In the genomic region with DNA sequence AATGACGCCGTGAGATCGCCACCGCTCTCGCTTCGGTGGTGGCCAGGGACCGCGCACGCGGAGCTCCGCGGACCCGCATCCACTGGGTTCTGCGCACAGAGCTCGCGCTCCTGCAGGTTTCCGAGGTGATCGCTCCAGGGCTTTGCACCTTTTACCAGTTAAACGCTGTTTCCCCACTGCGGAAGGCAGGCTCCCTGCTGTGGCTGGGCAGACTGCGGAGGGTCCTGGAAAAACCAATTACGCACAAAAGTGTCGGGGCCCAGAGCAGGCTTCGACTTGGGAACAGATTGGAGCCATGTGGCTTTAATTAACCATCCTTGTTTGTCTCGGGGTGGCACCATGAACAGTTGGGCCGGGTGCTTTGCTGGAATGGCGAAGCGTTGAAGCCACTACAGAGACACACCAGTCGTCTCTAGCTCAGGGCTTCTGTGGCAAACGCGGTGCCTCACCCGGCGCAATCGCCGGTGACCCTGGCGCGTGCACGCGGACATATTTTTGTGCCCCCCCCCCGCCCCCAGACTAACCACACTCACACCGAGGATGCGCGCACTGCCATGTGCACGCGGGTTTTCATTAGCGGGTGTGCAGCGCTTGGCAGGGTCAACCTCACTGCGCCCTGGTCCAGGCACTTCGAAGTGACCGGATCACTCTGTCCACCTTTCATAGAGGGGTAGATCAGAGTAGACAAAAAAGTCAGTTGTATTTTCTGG, we compare ENCODE assay signal across 8 mouse cellular contexts. TPM values are rescaled to one million over a fixed set of nuclear protein-coding genes. Genes with fewer than 3 reads are reported as not detected.
DNase-seq lines count a peak whose midpoint lies in the region; ATAC-seq lines count a peak whose summit lies in the region.

No protein-coding gene starts in this region.

- H3K9me3 ChIP-seq in lung, embryonic 16.5 days (ENCODE audit: control insufficient read depth, low read length): no peaks in the 10 kb centered on the region
- no peaks in the 10 kb centered on the region for H3K9me3 ChIP-seq in heart, embryonic 12.5 days (replicated peaks)
- no peaks in the 10 kb centered on the region for H3K9me3 ChIP-seq in midbrain, embryonic 14.5 days (ENCODE audit: control insufficient read depth, low read length)

- peak overlapping the region; percentile 85 for H3K27ac ChIP-seq in lung, embryonic 16.5 days (ENCODE audit: low read length)
- H3K27ac ChIP-seq in brown adipose tissue, adult 24 weeks (replicated peaks; ENCODE audit: low read depth, low read length): peak overlapping the region; percentile 79
- H3K27ac ChIP-seq in heart, embryonic 12.5 days (ENCODE audit: poor library complexity, severe bottlenecking): peak overlapping the region; percentile 96
- H3K27ac ChIP-seq in midbrain, embryonic 14.5 days (replicated peaks; ENCODE audit: low read depth, low read length): no peak overlapping the region

- under 1% methylated on average over 50 of the region's 50 CpGs for WGBS in lung, embryonic 16.5 days
- WGBS in heart, embryonic 12.5 days: under 1% methylated on average over 50 of the region's 50 CpGs
- WGBS in midbrain, embryonic 14.5 days: under 1% methylated on average over 50 of the region's 50 CpGs

- peaks cover 4% of the 10 kb centered on the region; the same call in 1 of the 2 replicates for H3K36me3 ChIP-seq in lung, embryonic 16.5 days (ENCODE audit: control insufficient read depth, insufficient read depth, low read length)
- H3K36me3 ChIP-seq in heart, embryonic 12.5 days: peaks cover 33% of the 10 kb centered on the region
- H3K36me3 ChIP-seq in midbrain, embryonic 14.5 days (ENCODE audit: control insufficient read depth, insufficient read depth, low read length): no peaks in the 10 kb centered on the region

- H3K4me3 ChIP-seq in lung, embryonic 16.5 days (ENCODE audit: low read length): peak overlapping the region; percentile 75
- peak overlapping the region; percentile 82 for H3K4me3 ChIP-seq in brown adipose tissue, adult 24 weeks (ENCODE audit: insufficient read depth, low read depth, low read length)
- peak overlapping the region; percentile 86 for H3K4me3 ChIP-seq in heart, embryonic 12.5 days
- H3K4me3 ChIP-seq in midbrain, embryonic 14.5 days (replicated peaks; ENCODE audit: low read depth, low read length): peak overlapping the region; percentile 39

- H3K27me3 ChIP-seq in lung, embryonic 16.5 days (ENCODE audit: control insufficient read depth, insufficient read depth, low read depth, low read length): no peaks in the 10 kb centered on the region
- H3K27me3 ChIP-seq in heart, embryonic 12.5 days (replicated peaks): no peaks in the 10 kb centered on the region
- H3K27me3 ChIP-seq in midbrain, embryonic 14.5 days (ENCODE audit: control insufficient read depth, insufficient read depth, low read length): peaks cover 40% of the 10 kb centered on the region

- peak; percentile 37 for ATAC-seq in lung, embryonic 16.5 days (ENCODE audit: low read depth)
- ATAC-seq in heart, embryonic 12.5 days (ENCODE audit: insufficient number of reproducible peaks, low FRiP score): peak; percentile 26
- peak; percentile 44; the same call in 1 of the 2 replicates for ATAC-seq in midbrain, embryonic 14.5 days (ENCODE audit: low FRiP score, low TSS enrichment)
- no peak for ATAC-seq in granulocyte monocyte progenitor cell, adult 5-6 weeks (replicated peaks; ENCODE audit: poor library complexity, severe bottlenecking)
- no peak for ATAC-seq in inflammation-experienced regulatory T-cells, adult 6 months

- H3K4me2 ChIP-seq in lung, embryonic 16.5 days (ENCODE audit: low read depth, low read length): peak overlapping the region; percentile 76
- H3K4me2 ChIP-seq in heart, embryonic 12.5 days: peak overlapping the region; percentile 88
- H3K4me2 ChIP-seq in midbrain, embryonic 14.5 days (ENCODE audit: low read length): peak overlapping the region; percentile 54

- peaks cover 37% of the 10 kb centered on the region for H3K4me1 ChIP-seq in lung, embryonic 16.5 days (replicated peaks; ENCODE audit: control insufficient read depth, insufficient read depth, low read length)
- H3K4me1 ChIP-seq in brown adipose tissue, adult 24 weeks (ENCODE audit: control insufficient read depth, insufficient read depth, insufficient read length, low read length): peaks cover 20% of the 10 kb centered on the region
- peaks cover 65% of the 10 kb centered on the region for H3K4me1 ChIP-seq in heart, embryonic 12.5 days (replicated peaks)
- peaks cover 6% of the 10 kb centered on the region; the same call in 1 of the 2 replicates for H3K4me1 ChIP-seq in midbrain, embryonic 14.5 days (ENCODE audit: control insufficient read depth, insufficient read depth, low read length)

- DNase-seq in lung, adult 18-20 months: no peak
- DNase-seq in kidney, postnatal 4 days: peak; percentile 57 to 72
- peak; percentile 51 for DNase-seq in midbrain, embryonic 14.5 days

- H3K9ac ChIP-seq in lung, embryonic 16.5 days (ENCODE audit: low read length): peak overlapping the region; percentile 85
- H3K9ac ChIP-seq in heart, embryonic 12.5 days: peak overlapping the region; percentile 90
- peak overlapping the region; percentile 42; the same call in 1 of the 2 replicates for H3K9ac ChIP-seq in midbrain, embryonic 14.5 days (replicated peaks; ENCODE audit: low read length)

RNA-seq across cellular contexts. Expression of gene Lamb1, which starts 0.8 kb away (rescaled TPM):
- polyA plus RNA-seq in lung, embryonic 16.5 days (2015; fragmentation: Nextera tagmentation; extraction: Ambion mirVana): 121 and 131 TPM in 2 replicates
- polyA plus RNA-seq in brown adipose tissue, adult 24 weeks (2012; ENCODE audit: insufficient read depth, insufficient read length, missing spikeins): 28.5 and 41.1 TPM in 2 replicates
- 127 and 132 TPM in 2 replicates for polyA plus RNA-seq in heart, embryonic 12.5 days (2016; fragmentation: Nextera tagmentation; extraction: Ambion mirVana)
- polyA plus RNA-seq in midbrain, embryonic 14.5 days (2014; fragmentation: Nextera tagmentation; extraction: Ambion mirVana): 3.9 and 16.7 TPM in 2 replicates
- not detected in 2 replicates for total RNA-seq in granulocyte monocyte progenitor cell, adult 5-6 weeks (2014; fragmentation: Nextera tagmentation)
- total RNA-seq in granulocyte monocyte progenitor cell, adult 5-6 weeks (2017): not detected in 2 replicates
- not detected for polyA plus RNA-seq in inflammation-experienced regulatory T-cells, adult 6 months (2017; shearing (Covaris generic))

RNA-seq across cellular contexts. Expression of gene Gm6993, which starts 25.3 kb away (rescaled TPM):
- not detected in 2 replicates for polyA plus RNA-seq in lung, embryonic 16.5 days (2015; fragmentation: Nextera tagmentation; extraction: Ambion mirVana)
- not detected in 2 replicates for polyA plus RNA-seq in brown adipose tissue, adult 24 weeks (2012; ENCODE audit: insufficient read depth, insufficient read length, missing spikeins)
- polyA plus RNA-seq in heart, embryonic 12.5 days (2016; fragmentation: Nextera tagmentation; extraction: Ambion mirVana): not detected in 2 replicates
- polyA plus RNA-seq in midbrain, embryonic 14.5 days (2014; fragmentation: Nextera tagmentation; extraction: Ambion mirVana): not detected in 2 replicates
- not detected in 2 replicates for total RNA-seq in granulocyte monocyte progenitor cell, adult 5-6 weeks (2014; fragmentation: Nextera tagmentation)
- not detected in 2 replicates for total RNA-seq in granulocyte monocyte progenitor cell, adult 5-6 weeks (2017)
- polyA plus RNA-seq in inflammation-experienced regulatory T-cells, adult 6 months (2017; shearing (Covaris generic)): not detected

Comparison
In these comparisons a context has a peak if more than half of its experiments do, and no peak if none do; other contexts are left out.
1. ATAC-seq: peak in lung, embryonic 16.5 days (single experiment), heart, embryonic 12.5 days (single experiment) and midbrain, embryonic 14.5 days (single experiment); none in granulocyte monocyte progenitor cell, adult 5-6 weeks (single experiment) and inflammation-experienced regulatory T-cells, adult 6 months (single experiment).
2. DNase-seq: peak in kidney, postnatal 4 days (2 of 2) and midbrain, embryonic 14.5 days (single experiment); none in lung, adult 18-20 months (0 of 2).
3. Peak in every context shown above with its lines, with median percentiles within 50 percentile points of each other: H3K4me2 ChIP-seq, H3K4me3 ChIP-seq and H3K9ac ChIP-seq.